16 mouse cellular contexts compared by ENCODE assay signal in genomic region chr13:28662316-28662752, GRCm38 (mm10).
DNase-seq lines count a peak whose midpoint lies in the region; ATAC-seq and TF ChIP-seq lines count a peak whose summit lies in the region.
"Had no signal": no experiment of that assay in that cellular context is flagged by ENCODE, and none has a peak within 500 bp of the region (broad histone marks: within the 10 kb centered on the region; RNA-seq: fewer than 3 reads in every experiment).

No protein-coding gene starts in this region.

- no peaks in the 10 kb centered on the region for H3K9me3 ChIP-seq in hindbrain, embryonic 10.5 days
- no peaks in the 10 kb centered on the region for H3K9me3 ChIP-seq in hindbrain, embryonic 11.5 days (ENCODE audit: control insufficient read depth, low read length)
- H3K9me3 ChIP-seq in intestine, embryonic 14.5 days (ENCODE audit: control insufficient read depth, low read length): no peaks in the 10 kb centered on the region
- H3K9me3 ChIP-seq in liver, postnatal 0 days (ENCODE audit: low read length): no peaks in the 10 kb centered on the region
- H3K9me3 ChIP-seq: heart, embryonic 15.5 days; hindbrain, embryonic 15.5 days had no signal

- no peak overlapping the region for H3K4me2 ChIP-seq in hindbrain, embryonic 11.5 days (replicated peaks; ENCODE audit: low read depth, low read length)
- H3K4me2 ChIP-seq in intestine, embryonic 14.5 days (ENCODE audit: low read length): no peak overlapping the region
- no peak overlapping the region for H3K4me2 ChIP-seq in liver, postnatal 0 days (ENCODE audit: low read depth, low read length)
- H3K4me2 ChIP-seq: heart, embryonic 15.5 days; hindbrain, embryonic 15.5 days had no signal

- no peak for DNase-seq in hindbrain, embryonic 10.5 days (ENCODE audit: low spot score)
- no peak for DNase-seq in hindbrain, embryonic 11.5 days (ENCODE audit: low spot score)
- DNase-seq in intestine, embryonic 14.5 days (ENCODE audit: low spot score): no peak
- peak; percentile 23 to 62 for DNase-seq in kidney, postnatal 36 days
- no peak for DNase-seq in liver, postnatal 0 days
- no peak for DNase-seq in right cerebral cortex, adult 18-20 months
- no peak for DNase-seq in thymus, adult 2 months
- DNase-seq in thymus, postnatal 4 days: no peak
- DNase-seq: adrenal gland, adult 8-10 months; cerebellum, adult 8-10 months; forebrain, postnatal 0 days; gastrocnemius, postnatal 14 days; thymus, postnatal 36 days had no signal

- no peak for TF ChIP-seq EP300 in liver, postnatal 0 days (IDR thresholded peaks at IDR 0.05; ENCODE audit: low read depth)

- H3K9ac ChIP-seq in hindbrain, embryonic 11.5 days (ENCODE audit: low read depth, low read length): no peak overlapping the region
- no peak overlapping the region for H3K9ac ChIP-seq in intestine, embryonic 14.5 days (ENCODE audit: low read length)
- H3K9ac ChIP-seq in liver, postnatal 0 days (replicated peaks): no peak overlapping the region
- H3K9ac ChIP-seq: forebrain, postnatal 0 days; heart, embryonic 15.5 days; hindbrain, embryonic 15.5 days had no signal

- no peaks in the 10 kb centered on the region; the same call in 1 of the 2 replicates for H3K36me3 ChIP-seq in hindbrain, embryonic 10.5 days
- H3K36me3 ChIP-seq in hindbrain, embryonic 11.5 days (ENCODE audit: control insufficient read depth, insufficient read depth, low read length): no peaks in the 10 kb centered on the region
- H3K36me3 ChIP-seq in intestine, embryonic 14.5 days (ENCODE audit: control insufficient read depth, insufficient read depth, low read length): no peaks in the 10 kb centered on the region
- H3K36me3 ChIP-seq in liver, postnatal 0 days (replicated peaks; ENCODE audit: insufficient read depth, low read length): no peaks in the 10 kb centered on the region
- no peaks in the 10 kb centered on the region for H3K36me3 ChIP-seq in thymus, adult 2 months (ENCODE audit: control insufficient read depth, insufficient read depth, low read length)
- H3K36me3 ChIP-seq: heart, embryonic 15.5 days; hindbrain, embryonic 15.5 days had no signal

- peak overlapping the region; percentile 8; the same call in 1 of the 2 replicates for H3K27ac ChIP-seq in hindbrain, embryonic 10.5 days
- H3K27ac ChIP-seq in hindbrain, embryonic 11.5 days (ENCODE audit: low read depth, low read length): no peak overlapping the region
- 0 out of 2 replicates have a peak overlapping the region, but pooled peaks have one; percentile 33 for H3K27ac ChIP-seq in intestine, embryonic 14.5 days (ENCODE audit: low read depth)
- no peak overlapping the region for H3K27ac ChIP-seq in liver, postnatal 0 days (ENCODE audit: low read depth)
- H3K27ac ChIP-seq in thymus, adult 2 months (ENCODE audit: control insufficient read depth, insufficient read depth, low read length): no peak overlapping the region
- H3K27ac ChIP-seq: heart, embryonic 15.5 days; hindbrain, embryonic 15.5 days; layer of hippocampus, adult 2 months had no signal

- no peak for TF ChIP-seq POLR2A in thymus, adult 2 months (IDR thresholded peaks at IDR 0.05; ENCODE audit: control insufficient read depth, extremely low read depth, insufficient read depth, low read length, poor library complexity)

- no peak for ATAC-seq in hindbrain, embryonic 11.5 days (ENCODE audit: low FRiP score)
- ATAC-seq in intestine, embryonic 14.5 days (replicated peaks; ENCODE audit: low FRiP score, low TSS enrichment, low read depth): peak; percentile 78
- peak; percentile 87 for ATAC-seq in liver, postnatal 0 days
- ATAC-seq: forebrain, postnatal 0 days had no signal

- H3K4me1 ChIP-seq in hindbrain, embryonic 10.5 days (replicated peaks): peaks cover 54% of the 10 kb centered on the region
- H3K4me1 ChIP-seq in hindbrain, embryonic 11.5 days (replicated peaks; ENCODE audit: control insufficient read depth, insufficient read depth, low read length): peaks cover 7% of the 10 kb centered on the region; the same call in 1 of the 2 replicates
- peaks cover 42% of the 10 kb centered on the region for H3K4me1 ChIP-seq in intestine, embryonic 14.5 days (replicated peaks; ENCODE audit: control insufficient read depth, insufficient read depth, low read length)
- H3K4me1 ChIP-seq in liver, postnatal 0 days (ENCODE audit: insufficient read depth): no peaks in the 10 kb centered on the region; the same call in 1 of the 2 replicates
- H3K4me1 ChIP-seq in thymus, adult 2 months (replicated peaks; ENCODE audit: control insufficient read depth, insufficient read depth, low read length): peaks cover 20% of the 10 kb centered on the region

- no peaks in the 10 kb centered on the region for H3K27me3 ChIP-seq in hindbrain, embryonic 10.5 days (ENCODE audit: insufficient read depth, poor library complexity, severe bottlenecking)
- H3K27me3 ChIP-seq in hindbrain, embryonic 11.5 days (ENCODE audit: control insufficient read depth, insufficient read depth, low read length): no peaks in the 10 kb centered on the region
- no peaks in the 10 kb centered on the region for H3K27me3 ChIP-seq in intestine, embryonic 14.5 days (replicated peaks; ENCODE audit: control insufficient read depth, insufficient read depth, low read length)
- H3K27me3 ChIP-seq in liver, postnatal 0 days (ENCODE audit: insufficient read depth, low read length): no peaks in the 10 kb centered on the region
- H3K27me3 ChIP-seq in thymus, adult 2 months (ENCODE audit: control insufficient read depth, insufficient read depth, low read length): no peaks in the 10 kb centered on the region
- H3K27me3 ChIP-seq: heart, embryonic 15.5 days; hindbrain, embryonic 15.5 days had no signal

- no peak overlapping the region for H3K4me3 ChIP-seq in hindbrain, embryonic 10.5 days
- no peak overlapping the region for H3K4me3 ChIP-seq in hindbrain, embryonic 11.5 days (ENCODE audit: low read depth, low read length)
- no peak overlapping the region for H3K4me3 ChIP-seq in intestine, embryonic 14.5 days (ENCODE audit: low read depth, low read length)
- no peak overlapping the region for H3K4me3 ChIP-seq in liver, postnatal 0 days (ENCODE audit: low read depth, low read length)
- H3K4me3 ChIP-seq in thymus, adult 2 months (ENCODE audit: control insufficient read depth, insufficient read depth, low read length): no peak overlapping the region
- H3K4me3 ChIP-seq: heart, embryonic 15.5 days; hindbrain, embryonic 15.5 days; layer of hippocampus, adult 2 months had no signal

- no peak for TF ChIP-seq CTCF in liver, postnatal 0 days (IDR thresholded peaks at IDR 0.05; ENCODE audit: low read depth)
- no peak for TF ChIP-seq CTCF in thymus, adult 2 months (IDR thresholded peaks at IDR 0.05; ENCODE audit: borderline replicate concordance, control insufficient read depth, extremely low read depth, insufficient read depth, low read length, poor library complexity)

- 83% methylated on average over 3 of the region's 3 CpGs for WGBS in hindbrain, embryonic 10.5 days
- 88% methylated on average over 3 of the region's 3 CpGs for WGBS in hindbrain, embryonic 11.5 days
- 61% methylated on average over 3 of the region's 3 CpGs for WGBS in intestine, embryonic 14.5 days
- 43% methylated on average over 3 of the region's 3 CpGs for WGBS in liver, postnatal 0 days (ENCODE audit: insufficient replicate concordance)
- 89% methylated on average over 3 of the region's 3 CpGs for WGBS in thymus, adult 2 months

Comparison
In these comparisons a context has a peak if more than half of its experiments do, and no peak if none do; other contexts are left out.
1. H3K27ac ChIP-seq: peak in hindbrain, embryonic 10.5 days (single experiment) and intestine, embryonic 14.5 days (single experiment); none in hindbrain, embryonic 11.5 days (single experiment), liver, postnatal 0 days (single experiment) and thymus, adult 2 months (single experiment).
2. DNase-seq: peak in kidney, postnatal 36 days (2 of 2); none in hindbrain, embryonic 10.5 days (single experiment), hindbrain, embryonic 11.5 days (single experiment), intestine, embryonic 14.5 days (single experiment), liver, postnatal 0 days (single experiment), right cerebral cortex, adult 18-20 months (single experiment), thymus, adult 2 months (single experiment) and thymus, postnatal 4 days (single experiment).